Mouse (Mus musculus): Measurements from ENCODE around the gene Fndc7.
A peak's percentile ranks its signal among the peaks of the same experiment; 100 is the strongest.
"Not testable (repeated sequence)": the region's sequence is repeated elsewhere in the genome, so short reads cannot be mapped to it uniquely, and the experiment has no call there.

The Fndc7 gene

DNA sequence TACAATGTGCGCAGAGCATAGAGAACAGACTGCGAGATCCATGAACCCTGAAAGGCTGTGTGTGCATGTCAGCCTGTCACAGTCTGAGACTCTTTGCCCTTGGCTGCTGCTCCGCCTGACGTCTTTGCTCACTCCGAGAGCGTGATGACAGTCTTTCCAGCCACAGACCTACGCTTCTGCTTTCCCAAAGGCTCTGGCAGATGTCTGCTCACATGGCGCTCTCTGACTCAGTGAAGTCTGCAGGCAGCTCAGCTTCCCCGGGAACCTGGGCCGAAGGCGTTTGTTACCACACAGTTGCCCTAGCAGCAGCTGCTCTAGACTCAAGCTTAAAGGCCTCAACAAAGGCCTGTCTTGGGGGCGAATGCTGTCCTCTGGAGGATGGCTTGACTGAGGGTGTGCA, 34.4 kb downstream of the Fndc7 start:
- peak; percentile 31 for DNase-seq (ENCODE audit: low spot score)

DNA sequence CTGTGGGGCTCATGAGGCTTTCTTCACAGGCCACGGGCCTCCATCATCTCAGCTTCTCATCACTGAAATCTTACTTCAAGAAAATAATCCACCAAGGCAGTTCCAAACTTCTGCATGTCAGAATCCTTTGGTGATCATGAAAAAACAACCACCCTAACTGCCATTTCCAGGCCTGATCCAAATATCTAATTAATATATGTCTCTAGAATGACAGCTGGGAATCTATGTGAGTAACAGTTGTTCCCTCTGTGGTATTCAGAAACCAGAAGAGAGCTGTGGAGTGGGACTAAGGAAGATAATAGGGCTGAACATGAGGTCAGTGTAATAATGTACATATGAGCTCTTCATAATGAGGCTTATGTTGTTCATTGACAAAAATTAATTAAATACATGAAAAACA, 36.5 kb downstream of the Fndc7 start:
- no peak for DNase-seq (ENCODE audit: low spot score)

DNA sequence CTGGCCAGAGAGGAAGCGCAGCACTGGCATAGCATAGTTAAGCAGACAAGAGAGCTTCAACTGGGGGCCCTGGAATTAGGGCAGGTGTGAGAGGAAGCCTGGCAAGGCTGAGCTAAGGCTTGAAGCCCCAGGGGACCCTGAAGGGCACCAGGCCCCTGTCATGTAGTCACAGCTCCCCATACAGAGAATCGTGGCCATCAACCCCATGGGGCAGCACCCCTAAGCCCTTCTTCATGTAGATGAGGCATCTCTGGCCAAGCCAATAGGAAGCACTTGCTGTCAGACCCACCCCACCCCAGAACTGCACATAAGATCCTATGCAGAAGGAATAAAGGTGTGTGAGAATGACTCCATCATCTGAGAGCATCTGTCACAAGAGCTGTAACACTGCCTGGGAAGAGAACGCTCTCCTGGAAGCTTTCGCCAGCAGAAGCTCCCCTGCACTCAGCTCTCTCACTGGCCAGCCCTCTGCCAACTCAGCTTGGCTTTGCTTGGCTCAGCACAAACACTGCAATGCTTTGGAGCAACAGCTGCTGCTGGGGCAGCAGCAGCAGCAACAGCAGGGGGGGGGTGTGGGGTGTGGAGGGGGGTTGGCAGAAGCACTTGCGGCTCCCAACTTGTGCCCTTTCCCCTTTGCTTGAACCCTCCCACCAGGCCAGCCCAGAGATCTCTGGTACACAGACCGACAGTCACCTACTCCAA, 37.7 kb downstream of the Fndc7 start:
- no peak for DNase-seq (ENCODE audit: low spot score)

DNA sequence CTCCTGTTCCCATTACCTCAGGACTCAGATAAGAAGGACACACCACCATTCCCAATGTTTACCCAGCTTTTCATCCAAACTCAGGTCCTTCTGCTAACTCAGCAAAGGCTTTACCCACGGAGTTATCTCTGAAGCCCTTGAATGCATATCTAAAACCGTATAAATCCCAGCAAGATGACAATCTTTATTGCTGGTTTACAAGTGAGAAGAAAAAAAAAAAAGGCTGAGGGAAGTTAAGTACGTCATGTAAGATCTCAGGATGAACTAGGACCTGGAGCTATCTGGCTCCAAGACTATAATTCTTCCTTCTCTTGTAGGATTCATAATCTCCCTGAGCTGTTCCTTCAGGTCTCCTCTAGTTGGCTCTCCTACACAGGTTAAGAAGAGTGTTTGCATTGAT, 38.3 kb downstream of the Fndc7 start:
- no peak for DNase-seq (ENCODE audit: low spot score)

DNA sequence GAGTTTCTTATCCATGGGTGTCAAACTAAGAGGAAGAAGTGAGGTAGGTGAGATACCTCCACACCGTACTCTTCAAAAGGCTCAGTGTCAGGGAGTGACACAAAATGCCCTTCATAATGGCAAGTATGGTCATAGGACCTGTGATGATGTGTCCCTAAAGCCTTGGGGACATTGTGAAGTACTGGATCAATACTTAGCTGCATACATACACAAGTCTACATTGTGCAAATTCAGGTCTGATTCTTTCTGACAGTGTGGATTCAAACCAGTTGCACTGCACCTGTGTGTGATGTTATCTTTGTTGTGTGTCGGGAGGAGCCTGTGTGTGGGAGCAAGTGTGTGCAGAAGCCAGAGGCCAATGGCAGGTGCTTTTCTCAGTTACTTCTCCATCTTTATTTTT, 38.7 kb downstream of the Fndc7 start:
- no peak for DNase-seq (ENCODE audit: low spot score)

DNA sequence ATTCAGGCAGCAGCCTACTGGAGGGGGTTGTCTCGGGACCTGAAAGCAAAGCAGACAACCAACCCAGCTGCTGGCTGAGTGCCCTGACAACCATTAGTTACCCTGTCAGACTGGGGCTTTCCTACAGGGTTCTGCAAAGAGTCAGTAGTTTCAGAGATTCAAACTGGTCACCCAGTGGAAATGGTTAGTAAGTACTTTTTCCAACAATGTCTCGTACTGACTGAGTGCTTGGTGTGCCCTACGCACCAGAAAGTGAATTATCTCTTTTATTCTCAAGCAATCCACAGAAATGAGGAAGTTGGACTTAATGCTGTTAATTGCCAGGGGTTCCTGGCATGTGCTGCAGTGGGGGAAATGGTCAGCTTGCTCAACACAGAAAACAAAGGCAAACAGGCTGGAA, 39.3 kb downstream of the Fndc7 start:
- DNase-seq (ENCODE audit: low spot score), result no peak

DNA sequence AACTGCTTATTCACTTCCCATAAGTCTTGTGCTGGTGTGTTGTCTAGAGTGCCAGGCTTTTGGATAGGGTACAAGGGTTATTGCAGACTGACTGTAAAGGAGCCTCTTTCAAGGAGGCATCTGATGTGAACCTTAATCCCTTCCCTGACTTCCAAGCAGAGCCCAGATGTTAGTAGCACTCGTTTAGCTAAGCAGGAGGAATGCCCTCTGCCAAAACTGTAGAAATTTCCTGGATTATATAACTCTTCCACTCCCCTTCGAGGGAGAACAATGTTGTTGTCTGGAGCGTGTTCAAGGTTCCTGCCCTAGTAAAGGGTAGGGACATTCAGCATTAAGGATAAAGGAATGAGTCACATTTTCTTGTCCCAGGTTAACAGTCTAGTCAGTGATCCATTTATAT, 43.2 kb downstream of the Fndc7 start:
- no peak for DNase-seq (ENCODE audit: low spot score)

DNA sequence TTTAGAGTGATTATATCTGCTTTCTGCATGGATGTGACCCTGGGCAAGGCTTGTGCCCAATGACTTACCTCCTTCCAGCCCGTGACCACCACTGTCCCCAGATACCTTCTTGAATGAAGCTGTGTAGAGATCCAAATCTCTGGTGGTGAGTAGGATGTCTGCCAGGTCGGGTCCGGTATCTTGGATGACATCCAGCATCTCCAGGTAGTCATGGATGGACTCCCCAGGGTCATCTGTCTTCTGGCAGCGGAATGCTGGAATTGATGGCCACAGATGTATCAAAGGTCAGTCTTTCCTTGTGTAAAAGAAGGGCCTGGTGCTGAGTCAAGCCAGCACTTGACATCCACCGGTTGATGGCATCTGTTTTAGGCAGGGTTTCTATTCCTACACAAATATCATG, 45.3 kb downstream of the Fndc7 start:
- DNase-seq (ENCODE audit: low spot score), result no peak

DNA sequence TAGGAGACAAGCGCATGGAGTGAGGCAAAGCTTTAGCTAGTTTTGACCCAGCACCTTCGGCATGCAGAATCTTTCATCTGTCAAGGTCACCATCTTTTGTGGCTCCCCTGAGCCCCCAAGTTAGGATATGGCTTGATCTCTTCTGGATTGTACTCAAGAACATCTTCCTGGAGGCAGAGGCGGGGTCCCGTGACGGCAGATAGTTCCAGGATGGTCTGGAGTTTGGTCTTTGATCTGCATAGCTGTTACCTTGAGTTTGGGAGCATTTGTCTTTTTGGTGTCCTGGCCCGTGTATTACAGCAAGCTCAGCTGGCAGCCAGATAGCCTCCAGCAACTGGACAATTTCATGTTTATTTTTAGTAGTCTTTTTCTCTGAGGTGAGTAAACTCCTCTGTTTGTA, 45.8 kb downstream of the Fndc7 start:
- DNase-seq (ENCODE audit: low spot score), result no peak

DNA sequence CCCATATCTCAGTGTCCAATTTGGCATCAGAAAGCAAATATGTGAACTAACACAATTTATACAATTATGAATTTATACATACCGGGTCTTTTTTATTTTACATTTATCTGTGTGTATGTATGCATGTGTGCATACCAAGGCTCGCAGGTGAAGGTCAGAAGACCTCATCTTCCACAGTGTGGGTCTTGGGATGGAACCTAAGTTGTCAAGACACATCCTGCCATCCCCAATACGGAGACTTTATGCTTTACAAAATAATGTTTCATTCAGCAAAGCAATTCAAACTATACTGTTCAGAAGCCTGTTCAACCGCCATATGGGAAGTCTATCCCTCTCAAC, 49.1 kb downstream of the Fndc7 start:
- no peak for DNase-seq (ENCODE audit: low spot score)

DNA sequence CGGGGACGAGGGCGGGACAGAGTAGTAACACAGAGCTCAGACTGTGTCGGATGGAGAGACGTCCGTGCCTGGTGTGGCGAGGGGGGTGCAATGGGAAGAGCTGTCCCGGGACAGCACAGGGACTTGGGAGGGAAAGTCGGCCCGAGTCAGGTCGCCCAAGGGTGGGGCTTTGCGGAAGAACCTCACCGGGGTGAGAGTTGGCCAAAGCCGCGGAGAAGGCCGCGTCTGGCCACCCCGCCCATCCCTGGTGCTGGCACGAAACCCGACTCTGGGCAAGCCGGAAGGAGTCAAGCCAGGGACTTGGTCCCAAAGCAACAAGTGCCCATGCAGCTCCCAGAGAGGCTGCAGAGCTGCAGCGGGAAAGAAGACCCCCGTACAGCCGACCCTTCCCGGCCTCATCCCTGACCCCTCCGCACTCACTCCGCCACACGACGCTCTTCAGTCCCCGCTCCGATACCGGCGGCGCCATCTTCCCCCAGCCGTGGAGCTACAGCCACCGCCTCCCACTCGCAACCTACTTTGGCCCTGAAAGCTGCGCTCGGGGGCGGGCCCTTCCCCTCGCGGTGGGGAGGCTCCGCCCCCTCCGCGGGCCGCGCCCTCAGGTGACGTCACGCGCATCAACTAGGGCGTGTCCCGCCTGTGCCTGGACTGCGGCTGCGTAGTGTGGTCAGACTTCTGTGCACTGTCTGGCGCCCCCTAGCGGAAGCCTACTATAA, 49.6 kb downstream of the Fndc7 start, which contains the start of gene Stxbp3:
TSS of gene Stxbp3 (minus strand) at position 527 of the 716 bp plus-strand sequence.
- DNase-seq (ENCODE audit: low spot score), result peak; percentile 98

DNA sequence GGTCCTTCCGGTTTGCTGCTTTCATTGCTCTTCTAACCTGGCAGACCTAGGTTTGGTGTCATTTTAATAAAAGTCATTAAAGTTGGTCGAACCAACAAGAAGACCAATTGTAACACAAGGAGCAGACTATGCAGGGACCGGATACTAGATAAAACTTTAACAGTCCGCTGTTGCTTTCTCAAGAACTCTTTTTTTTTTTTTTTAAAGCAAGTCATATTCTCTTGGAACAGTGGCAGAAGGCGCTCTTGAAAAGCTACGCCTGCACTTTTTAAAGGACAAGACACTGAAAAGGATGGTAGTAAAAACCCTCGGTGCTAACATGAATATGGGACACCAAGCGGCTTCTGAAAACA, 50.2 kb downstream of the Fndc7 start:
- DNase-seq (ENCODE audit: low spot score), result no peak

DNA sequence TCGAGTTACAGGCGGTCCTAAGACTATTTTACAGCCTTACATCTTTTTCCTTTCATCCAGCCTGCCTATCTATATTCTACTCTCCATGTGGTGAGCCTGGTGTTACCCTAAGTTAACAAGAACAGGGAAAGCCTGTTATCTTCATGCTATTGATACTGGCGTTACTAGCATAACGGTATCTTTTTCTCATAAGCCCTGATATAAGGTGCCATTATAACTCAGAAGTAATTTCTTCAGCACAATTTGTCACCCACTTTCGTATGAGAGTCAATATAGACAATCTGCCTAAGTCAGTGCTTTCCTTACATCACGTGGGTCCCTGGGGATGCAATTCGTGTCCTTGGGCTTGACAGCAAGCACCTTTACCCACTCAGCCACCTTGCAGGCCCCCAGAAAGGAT, 50.8 kb downstream of the Fndc7 start:
- DNase-seq (ENCODE audit: low spot score), result no peak

DNA sequence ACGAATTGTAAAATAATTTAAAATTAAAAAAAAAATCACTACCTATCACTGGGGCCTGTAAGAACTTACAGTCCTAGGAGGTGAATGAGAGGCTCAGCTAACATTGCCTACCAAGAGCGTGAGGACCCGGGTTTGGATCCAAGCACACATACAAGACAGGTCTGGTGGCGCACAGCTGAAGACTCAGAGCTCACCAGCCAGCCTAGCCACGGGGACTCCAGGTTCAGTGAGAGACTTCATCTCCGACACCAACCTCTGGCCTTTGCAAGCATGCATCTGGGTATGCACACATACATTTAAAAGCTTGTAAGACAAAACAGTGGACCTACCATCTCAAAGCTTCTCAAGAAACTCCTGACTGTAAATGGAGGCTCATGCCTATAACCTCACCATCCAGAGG, 52.9 kb downstream of the Fndc7 start:
- no peak for DNase-seq (ENCODE audit: low spot score)

DNA sequence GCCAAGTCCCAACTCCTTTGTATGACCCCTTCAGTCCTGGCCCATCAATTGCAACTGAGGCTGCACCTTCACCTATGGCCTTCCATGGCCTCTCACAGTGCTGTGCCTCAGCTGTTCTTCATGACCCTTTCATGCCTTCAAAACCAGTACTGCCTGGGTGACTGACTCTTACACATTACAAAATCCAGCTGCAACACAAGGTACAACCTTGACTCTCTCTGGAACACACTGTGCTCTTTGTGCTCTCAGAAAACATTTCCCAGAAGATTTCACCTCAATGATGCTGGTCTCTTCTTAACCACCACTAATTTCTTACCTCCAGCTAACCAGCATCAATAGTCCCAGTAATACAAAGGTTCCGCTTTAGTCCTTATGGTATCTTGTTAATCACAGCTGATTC, 56.1 kb downstream of the Fndc7 start:
- not testable (repeated sequence) for DNase-seq (ENCODE audit: low spot score)

DNA sequence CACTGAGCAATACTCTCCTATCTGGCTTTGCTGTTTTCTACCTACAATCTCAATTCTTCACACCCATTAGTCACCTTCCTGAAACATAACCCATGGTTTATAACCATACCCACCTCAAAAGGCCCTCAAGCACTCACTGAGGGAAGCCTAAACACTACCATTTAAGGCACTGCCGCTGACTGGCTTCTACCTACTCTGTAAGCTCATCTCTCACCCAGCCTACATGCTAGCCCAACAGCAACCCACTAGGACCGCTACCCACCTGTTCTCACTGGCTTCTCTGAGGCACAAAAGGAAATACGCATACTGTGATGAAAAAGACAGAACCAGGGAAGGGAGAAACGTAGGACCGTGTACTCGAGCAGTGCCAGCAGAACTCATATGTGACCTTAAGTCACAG, 58.1 kb downstream of the Fndc7 start:
- DNase-seq (ENCODE audit: low spot score), result no peak

DNA sequence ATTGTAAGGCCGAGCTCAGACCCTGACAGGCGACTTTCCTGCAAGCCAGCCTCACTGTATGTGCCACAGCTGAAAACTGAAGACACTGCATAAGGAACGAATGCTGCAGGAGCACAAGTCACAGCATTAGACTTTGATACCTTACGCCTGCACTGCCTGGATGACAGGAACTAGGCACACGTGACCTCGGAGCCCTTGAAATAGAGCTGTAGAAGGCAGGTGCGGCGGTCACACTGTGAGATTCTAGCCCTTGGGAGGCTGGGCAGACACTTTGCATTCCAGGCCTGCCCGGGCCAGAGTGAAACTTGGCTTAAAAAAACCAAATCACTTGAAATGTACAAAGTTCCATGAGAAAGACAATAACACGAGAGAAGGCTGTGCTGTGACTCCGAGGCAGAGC, 59.3 kb downstream of the Fndc7 start:
- no peak for DNase-seq (ENCODE audit: low spot score)

DNA sequence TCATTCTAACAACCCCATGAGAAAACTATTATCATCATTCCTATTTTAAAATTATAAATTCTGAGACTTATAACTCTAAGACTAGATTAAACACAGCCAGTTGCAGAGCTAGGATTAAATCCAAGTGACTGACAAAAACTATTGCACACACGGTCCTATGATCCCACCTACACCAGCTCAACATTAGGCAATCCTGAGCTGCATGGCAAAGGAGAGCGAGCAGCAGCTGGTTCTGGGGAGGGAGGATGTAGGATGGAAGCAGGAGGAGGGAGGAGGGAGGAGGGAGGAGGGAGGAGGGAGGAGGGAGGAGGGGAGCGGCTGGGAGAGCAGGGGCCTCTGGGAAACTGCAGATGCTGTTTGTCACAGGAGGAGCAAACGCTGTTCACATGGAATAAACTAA, 74.2 kb downstream of the Fndc7 start:
- DNase-seq (ENCODE audit: low spot score), result no peak

DNA sequence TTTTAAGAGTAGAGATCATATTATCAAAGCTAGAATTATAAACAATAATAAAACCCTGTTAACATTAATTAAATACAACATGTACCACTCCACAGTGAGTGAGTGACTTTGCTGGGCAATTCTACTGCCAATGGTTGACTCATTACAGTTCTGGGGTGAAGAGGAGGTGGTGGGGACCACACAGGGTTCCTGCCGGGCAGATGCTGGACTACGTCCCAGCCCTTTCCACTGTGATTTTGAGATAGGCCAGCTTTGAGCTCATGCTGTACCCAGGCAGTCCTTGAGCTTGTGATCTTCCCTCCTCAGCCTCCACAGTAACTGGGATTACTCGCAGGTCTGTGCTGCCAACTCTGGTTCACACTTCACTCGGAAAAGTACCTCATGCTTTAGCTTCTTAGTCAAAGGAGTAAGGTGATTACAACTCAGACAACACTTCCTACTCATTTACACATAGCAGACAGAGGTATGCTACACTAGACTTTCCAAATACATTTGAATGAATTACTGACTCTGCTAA, 79.0 kb downstream of the Fndc7 start:
- no peak for DNase-seq (ENCODE audit: low spot score)

DNA sequence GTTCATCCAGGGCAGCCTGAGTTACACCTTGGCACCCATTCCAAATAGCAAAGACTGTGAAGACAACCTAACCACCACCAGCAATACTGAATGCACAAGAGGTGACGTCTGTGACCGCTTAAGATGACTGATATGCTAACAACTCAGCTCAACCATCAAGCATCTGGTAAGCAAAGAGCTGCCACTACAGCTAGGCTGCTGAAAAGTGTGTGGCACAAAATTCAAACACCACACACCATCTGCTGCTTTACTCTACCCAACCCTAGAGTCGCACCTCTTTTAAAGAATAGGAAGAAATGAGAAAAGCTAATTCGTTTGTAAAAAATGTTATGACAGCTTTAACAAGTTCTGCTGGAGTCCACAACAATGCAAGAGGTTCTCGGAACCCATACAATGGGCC, 84.2 kb downstream of the Fndc7 start:
- no peak for DNase-seq (ENCODE audit: low spot score)

Measured in embryo, embryonic 10 days (tissue).